Mouse (Mus musculus): ENCODE results near the gene Sh3rf1. TPM values are rescaled to one million over a fixed set of nuclear protein-coding genes. Genes with fewer than 3 reads are reported as not detected.

Sh3rf1 gene
- polyA plus RNA-seq, 1 experiment, result 19.7 TPM

GRCm38 (mm10) chr8:61308896-61309295 is 85.2 kb downstream of the Sh3rf1 start:
- no peak overlapping the region for H3K4me3 ChIP-seq (replicated peaks; ENCODE audit: extremely low read depth, low read depth, low read length)
- no peak for DNase-seq
- H3K4me1 ChIP-seq (ENCODE audit: control insufficient read depth, insufficient read depth, low read length), result peaks cover 34% of the 10 kb centered on the region
- no peak for TF ChIP-seq POLR2A (IDR thresholded peaks at IDR 0.05; ENCODE audit: borderline replicate concordance, extremely low read depth, low read depth, low read length)
- no peak for TF ChIP-seq CTCF (IDR thresholded peaks at IDR 0.05; ENCODE audit: insufficient read depth, low read length)

DNA sequence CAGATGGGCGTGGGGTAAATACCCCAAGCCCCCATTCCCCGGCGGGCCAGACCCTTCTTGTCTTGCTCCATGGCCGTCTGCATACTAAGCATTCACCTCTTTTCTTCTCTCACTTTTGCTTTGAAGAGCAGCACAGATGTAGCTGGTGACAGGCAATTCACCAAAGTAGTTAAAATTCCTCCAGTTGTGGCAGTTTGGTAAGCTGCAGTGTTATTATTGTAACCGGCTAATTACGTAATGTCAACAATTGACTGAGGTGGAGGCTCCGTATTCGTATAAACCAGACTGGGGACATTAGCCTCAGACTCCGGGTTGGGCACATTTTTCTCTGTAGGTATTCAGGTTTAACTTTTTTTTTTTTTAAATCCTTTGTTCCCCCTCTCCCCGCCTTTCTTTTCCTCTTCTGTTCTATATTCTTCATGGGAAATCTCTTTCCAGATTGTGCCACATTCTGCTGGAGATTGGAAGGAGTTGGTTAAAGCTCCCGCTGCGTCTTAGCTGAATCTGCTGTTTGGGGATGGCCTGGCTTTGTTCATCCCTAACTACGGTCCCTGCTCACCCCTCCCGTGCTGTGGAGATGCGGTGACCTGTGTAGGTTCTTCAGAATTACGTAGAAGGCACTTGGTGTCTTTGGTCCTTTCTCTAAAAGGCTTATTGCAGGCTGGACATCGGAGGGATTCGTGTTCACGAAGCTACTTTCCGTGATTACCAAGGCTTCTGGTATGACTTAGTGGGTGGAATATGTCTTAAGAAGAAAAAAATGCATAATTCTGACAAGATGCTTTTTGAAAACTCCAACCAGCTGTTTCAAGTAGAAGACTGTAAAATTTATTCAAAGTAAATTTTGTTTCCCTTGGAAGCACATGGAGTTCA is 86.1 kb downstream of the Sh3rf1 start:
- DNase-seq, result no peak
- H3K4me3 ChIP-seq (replicated peaks; ENCODE audit: extremely low read depth, low read depth, low read length), result no peak overlapping the region
- TF ChIP-seq POLR2A (IDR thresholded peaks at IDR 0.05; ENCODE audit: borderline replicate concordance, extremely low read depth, low read depth, low read length), result no peak
- no peak for TF ChIP-seq CTCF (IDR thresholded peaks at IDR 0.05; ENCODE audit: insufficient read depth, low read length)
- 61% methylated on average over 20 of the region's 20 CpGs for WGBS
- peaks cover 32% of the 10 kb centered on the region for H3K4me1 ChIP-seq (ENCODE audit: control insufficient read depth, insufficient read depth, low read length)

- DNase-seq, result no peak
- Histone ChIP-seq H3K4me3 (replicated peaks; ENCODE audit: extremely low read depth, low read depth, low read length) (no peak overlapping the region), H3K4me1 (ENCODE audit: control insufficient read depth, insufficient read depth, low read length) (peaks cover 27% of the 10 kb centered on the region)
- 55% methylated on average over 9 of the region's 9 CpGs for WGBS
- no peak for TF ChIP-seq CTCF (IDR thresholded peaks at IDR 0.05; ENCODE audit: insufficient read depth, low read length)
- no peak for TF ChIP-seq POLR2A (IDR thresholded peaks at IDR 0.05; ENCODE audit: borderline replicate concordance, extremely low read depth, low read depth, low read length)
Observed at GRCm38 (mm10) chr8:61310403-61310871, 86.8 kb downstream of the Sh3rf1 start.

DNA sequence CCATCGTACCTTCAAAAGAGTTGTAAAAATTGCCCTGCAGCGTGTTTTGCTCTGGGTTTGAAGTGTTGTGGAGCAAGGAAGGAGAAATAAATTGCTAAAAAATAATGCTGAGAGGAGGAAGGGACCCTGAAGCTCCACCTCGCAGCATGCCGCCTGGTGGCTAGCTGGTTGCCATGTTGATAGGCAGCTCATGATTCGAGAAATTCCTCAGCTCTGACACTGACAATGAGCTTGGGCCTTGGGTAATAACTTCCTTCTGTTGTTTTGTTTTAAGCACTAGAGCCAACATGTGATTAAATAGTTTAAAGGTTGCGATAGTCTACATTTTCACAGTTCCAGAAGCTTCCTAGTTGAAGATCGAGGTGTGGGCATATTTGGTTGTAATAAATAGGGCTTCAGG is 89.3 kb downstream of the Sh3rf1 start:
- no peak for DNase-seq
- no peak overlapping the region for H3K4me3 ChIP-seq (replicated peaks; ENCODE audit: extremely low read depth, low read depth, low read length)

DNA sequence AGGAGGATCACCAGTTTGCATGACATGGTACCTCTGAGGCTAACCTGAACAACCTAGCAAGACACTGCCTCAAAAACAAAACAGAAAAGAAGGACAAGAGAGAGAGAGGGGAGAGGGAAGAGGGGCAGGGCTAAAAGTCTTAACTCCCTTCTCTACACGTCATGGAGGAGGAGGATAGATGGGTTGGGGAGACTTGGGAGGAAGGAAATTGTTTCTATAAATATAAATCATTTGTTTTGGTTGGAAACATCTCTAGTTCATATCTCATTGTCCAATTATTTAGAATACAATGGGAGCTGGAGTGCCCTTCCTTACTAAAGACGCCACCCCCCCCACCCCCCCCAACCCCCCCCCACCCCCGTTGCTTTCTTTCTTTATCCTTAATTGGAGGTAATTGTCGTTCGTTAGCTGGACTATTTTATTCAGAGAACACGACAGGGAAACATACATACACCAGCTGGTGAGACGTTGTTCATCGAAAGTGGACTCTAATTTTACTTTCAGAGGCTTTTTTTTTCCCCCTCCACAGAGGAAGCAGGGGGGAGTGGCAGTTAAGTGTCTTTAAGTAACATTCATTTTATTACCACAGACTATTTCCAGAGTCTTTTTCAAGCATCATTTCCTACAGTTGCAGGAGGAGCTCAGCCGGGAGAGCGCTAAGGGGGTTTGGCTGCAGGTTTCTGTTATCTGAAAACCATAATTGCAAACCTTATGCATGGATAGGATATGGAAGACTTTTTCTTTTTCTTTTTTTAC is 92.5 kb downstream of the Sh3rf1 start:
- H3K4me1 ChIP-seq (ENCODE audit: control insufficient read depth, insufficient read depth, low read length), result peaks cover 15% of the 10 kb centered on the region
- no peak for DNase-seq
- no peak overlapping the region for H3K4me3 ChIP-seq (replicated peaks; ENCODE audit: extremely low read depth, low read depth, low read length)
- TF ChIP-seq CTCF (IDR thresholded peaks at IDR 0.05; ENCODE audit: insufficient read depth, low read length), result no peak
- TF ChIP-seq POLR2A (IDR thresholded peaks at IDR 0.05; ENCODE audit: borderline replicate concordance, extremely low read depth, low read depth, low read length), result no peak
- WGBS, result 36% methylated on average over 10 of the region's 10 CpGs

More for the DNA sequence above, 89.3 kb downstream of the Sh3rf1 start:
- TF ChIP-seq CTCF (IDR thresholded peaks at IDR 0.05; ENCODE audit: insufficient read depth, low read length), result 0 out of 2 replicates have a peak, but pooled peaks have one; percentile 18
- TF ChIP-seq POLR2A (IDR thresholded peaks at IDR 0.05; ENCODE audit: borderline replicate concordance, extremely low read depth, low read depth, low read length), result no peak
- WGBS, result 55% methylated on average over 7 of the region's 7 CpGs
- H3K4me1 ChIP-seq (ENCODE audit: control insufficient read depth, insufficient read depth, low read length), result peaks cover 19% of the 10 kb centered on the region

DNA sequence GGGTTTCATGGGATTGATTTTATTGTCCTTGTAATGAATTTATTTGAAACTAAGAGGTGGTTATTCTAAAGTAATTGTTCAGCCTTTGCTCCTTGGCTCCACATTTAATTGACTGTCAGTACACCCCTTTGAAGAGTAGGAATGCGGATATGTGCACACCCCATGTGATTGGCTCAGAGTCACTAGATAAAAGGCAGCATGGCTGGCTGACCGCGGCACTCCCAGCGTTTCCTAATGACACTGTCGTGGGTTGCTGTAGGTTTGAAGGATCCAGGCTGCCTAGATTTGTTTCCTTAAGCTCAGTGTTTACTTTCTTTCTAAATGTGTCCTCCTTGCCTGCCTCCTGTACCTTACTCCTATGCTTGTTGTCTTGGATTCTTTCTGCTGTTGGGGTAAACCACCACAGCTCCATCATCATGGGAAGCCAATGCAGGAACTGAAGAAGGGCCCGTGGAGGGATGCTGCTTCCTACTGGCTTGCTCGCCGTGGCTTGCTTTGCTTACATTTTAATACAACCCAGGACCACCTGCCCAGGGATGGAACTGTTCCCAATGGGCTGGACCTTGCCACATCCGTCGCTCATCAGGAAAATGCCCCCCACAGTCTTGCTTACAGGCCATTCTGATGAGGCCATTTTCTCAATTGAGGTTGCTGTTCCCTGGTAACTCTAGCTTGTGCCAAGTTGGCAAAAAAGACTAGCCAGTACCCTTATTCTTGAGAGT is 93.3 kb downstream of the Sh3rf1 start:
- no peak for DNase-seq
- TF ChIP-seq POLR2A (IDR thresholded peaks at IDR 0.05; ENCODE audit: borderline replicate concordance, extremely low read depth, low read depth, low read length) (peak; percentile 29; the same call in 1 of the 2 replicates), CTCF (IDR thresholded peaks at IDR 0.05; ENCODE audit: insufficient read depth, low read length) (no peak)
- WGBS, result 55% methylated on average over 10 of the region's 10 CpGs
- Histone ChIP-seq H3K4me3 (replicated peaks; ENCODE audit: extremely low read depth, low read depth, low read length) (no peak overlapping the region), H3K4me1 (ENCODE audit: control insufficient read depth, insufficient read depth, low read length) (peaks cover 12% of the 10 kb centered on the region)

GRCm38 (mm10) chr8:61317535-61318136 is 94.0 kb downstream of the Sh3rf1 start:
- Histone ChIP-seq H3K4me3 (replicated peaks; ENCODE audit: extremely low read depth, low read depth, low read length) (no peak overlapping the region), H3K4me1 (ENCODE audit: control insufficient read depth, insufficient read depth, low read length) (peaks cover 10% of the 10 kb centered on the region)
- TF ChIP-seq CTCF (IDR thresholded peaks at IDR 0.05; ENCODE audit: insufficient read depth, low read length), result no peak
- TF ChIP-seq POLR2A (IDR thresholded peaks at IDR 0.05; ENCODE audit: borderline replicate concordance, extremely low read depth, low read depth, low read length), result no peak
- no peak for DNase-seq
- 95% methylated on average over 6 of the region's 6 CpGs for WGBS

DNA sequence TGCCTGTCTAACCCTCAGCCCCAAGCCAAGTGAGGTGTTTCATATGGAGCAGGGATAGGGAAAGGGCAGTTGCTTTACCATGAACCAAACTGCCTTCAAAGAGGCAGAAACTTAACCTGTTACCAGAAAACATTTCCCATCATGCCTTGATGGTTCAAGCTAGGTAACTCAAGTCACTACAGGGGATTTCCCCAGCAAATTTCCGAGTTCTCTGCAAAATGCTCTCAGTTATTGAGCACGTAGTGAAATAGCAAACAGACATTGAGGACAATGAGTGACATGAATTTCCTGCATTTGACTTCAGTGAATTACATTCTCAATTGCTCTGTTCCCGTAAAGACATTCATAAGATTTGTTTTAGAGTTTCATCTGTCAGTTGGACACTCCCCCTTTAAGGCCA is 97.5 kb downstream of the Sh3rf1 start:
- 52% methylated on average over 3 of the region's 3 CpGs for WGBS
- peaks cover 5% of the 10 kb centered on the region; the same call in 1 of the 2 replicates for H3K4me1 ChIP-seq (ENCODE audit: control insufficient read depth, insufficient read depth, low read length)
- H3K4me3 ChIP-seq (replicated peaks; ENCODE audit: extremely low read depth, low read depth, low read length), result no peak overlapping the region
- DNase-seq, result no peak
- no peak for TF ChIP-seq CTCF (IDR thresholded peaks at IDR 0.05; ENCODE audit: insufficient read depth, low read length)
- no peak for TF ChIP-seq POLR2A (IDR thresholded peaks at IDR 0.05; ENCODE audit: borderline replicate concordance, extremely low read depth, low read depth, low read length)

Data from lung, adult 2 months (tissue).